Mouse (Mus musculus): ENCODE results near the gene Ssx2ip. TPM values are rescaled to one million over a fixed set of nuclear protein-coding genes. Genes with fewer than 3 reads are reported as not detected.

The Ssx2ip gene
- total RNA-seq, 2 experiments from 2014 or later, result 11.7 to 15.3 TPM

DNA sequence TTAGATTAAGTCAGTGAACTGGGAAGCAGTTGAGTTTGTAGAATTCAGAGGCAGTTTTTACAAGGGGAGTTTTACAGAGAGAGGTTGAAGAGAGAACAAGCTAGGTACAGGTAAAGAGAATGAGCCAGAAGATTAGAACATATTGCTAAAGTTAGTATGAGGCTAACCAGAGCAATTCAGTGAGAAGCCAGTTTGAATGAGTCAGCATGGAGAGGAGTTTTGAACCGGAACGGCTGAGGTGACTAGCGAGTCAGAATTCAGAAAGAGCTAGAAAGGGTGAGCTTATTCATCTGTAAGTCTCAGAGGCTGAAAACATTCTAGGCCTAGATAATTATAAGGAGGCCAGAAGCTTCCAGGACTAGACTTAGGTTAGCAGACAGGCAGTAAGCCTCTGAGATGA lies 70.0 kb downstream of the Ssx2ip start:
- DNase-seq, result no peak
- intact Hi-C loops (cut with DNase I), result no loop called here

DNA sequence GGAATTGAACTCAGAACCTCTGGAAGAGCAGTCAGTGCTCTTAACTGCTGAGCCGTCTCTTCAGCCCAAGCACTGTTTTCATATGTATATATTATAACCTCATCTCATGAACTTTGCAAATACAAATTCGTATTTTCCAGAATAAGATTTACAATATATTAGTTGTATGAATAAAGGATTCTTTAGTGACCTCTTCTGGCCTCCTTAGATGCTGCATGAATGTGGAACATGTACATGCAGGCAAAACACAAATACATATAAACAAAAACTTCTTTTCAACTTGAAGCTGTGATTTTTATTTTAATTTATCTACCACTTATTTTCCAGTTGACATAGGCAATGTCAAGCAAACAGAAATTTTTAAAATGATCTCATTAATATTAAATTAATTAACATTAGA lies 77.6 kb downstream of the Ssx2ip start:
- intact Hi-C loops (cut with DNase I), result loop anchor here (2.0 kb wide), 1 partner anchor 137 kb away; no protein-coding TSS in a partner anchor
- DNase-seq, result no peak

DNA sequence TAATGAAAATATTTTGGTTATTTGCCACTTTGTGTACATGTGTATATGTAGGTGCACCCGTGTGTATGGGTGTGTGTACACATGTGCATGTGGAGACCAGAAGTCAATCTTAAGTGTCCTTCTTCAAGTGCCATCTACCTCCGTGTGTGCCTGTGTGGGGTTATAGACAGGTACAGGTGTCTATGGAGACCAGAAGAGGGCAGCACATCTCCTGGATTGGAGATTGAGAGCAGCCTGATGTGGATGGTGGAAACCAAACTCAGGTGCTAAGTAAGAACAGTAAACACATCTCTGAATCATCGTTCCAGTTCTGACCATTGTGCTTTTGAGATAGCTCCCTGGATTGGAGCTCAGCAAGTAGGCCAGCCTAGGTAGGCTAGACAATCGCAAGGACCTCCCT lies 82.0 kb downstream of the Ssx2ip start:
- no peak for DNase-seq
- intact Hi-C loops (cut with DNase I), result no loop called here

Small RNA genes within 50 kb of the gene (microRNA-seq; reads per million reads assigned to microRNA genes)
- 0 reads per million in 2 experiments for gene Gm22901

Other genes starting within 250 kb of the Ssx2ip start
- 1 to 10 TPM; 3.0 TPM for gene Lpar3, start 183.7 kb upstream of the Ssx2ip start, total RNA-seq (2021)
- 1 to 10 TPM; 6.2 to 6.3 TPM for gene Ctbs, start 45.2 kb downstream of the Ssx2ip start, total RNA-seq (2021)
- gene Spata1, start 95.1 kb downstream of the Ssx2ip start, total RNA-seq (2021), result 1 to 10 TPM; 2.3 to 3.6 TPM
- gene Gng5, start 95.2 kb downstream of the Ssx2ip start, total RNA-seq (2021), result 100 to 1,000 TPM; 249 to 286 TPM
- 10 to 100 TPM; 16.4 to 16.7 TPM for gene Rpf1, start 116.8 kb downstream of the Ssx2ip start, total RNA-seq (2021)
- not detected for gene Uox, start 165.8 kb downstream of the Ssx2ip start, total RNA-seq (2021)
- not detected for gene Dnase2b, start 211.0 kb downstream of the Ssx2ip start, total RNA-seq (2021)
- gene 4930503B20Rik, start 246.7 kb downstream of the Ssx2ip start, total RNA-seq (2021), result not detected